Mouse (Mus musculus) brain, embryonic 14.5 days (tissue): ENCODE data around the gene Rps16.

Source experiments
- CTCF ChIP-seq: fragments of 200-500 bp; IDR thresholded peaks from 2 replicates; pipeline ENCODE4 v1.5.1; 2012; ENCODE audit warnings: inconsistent platforms, mild to moderate bottlenecking, moderate library complexity, borderline replicate concordance; ENCODE audit not compliant: insufficient read depth, insufficient read length; ENCODE audit errors: extremely low read depth
- POLR2A ChIP-seq: fragments of 200-500 bp; IDR thresholded peaks from 2 replicates; pipeline ENCODE4 v1.6.1; 2012; ENCODE audit warnings: mild to moderate bottlenecking, inconsistent platforms, borderline replicate concordance; ENCODE audit not compliant: poor library complexity, insufficient read depth, insufficient read length, severe bottlenecking; ENCODE audit errors: extremely low read depth

GRCm38 (mm10) chr7:28318714-28319113, 31.7 kb upstream of the Rps16 start:
- TF ChIP-seq CTCF (no peak), POLR2A (no peak)
